Mouse (Mus musculus) heart, embryonic 11.5 days (tissue): ENCODE data around the gene Mta3. TPM values are rescaled to one million over a fixed set of nuclear protein-coding genes. Genes with fewer than 3 reads are reported as not detected.

Experiments used
- ATAC-seq: fragments of 200-750 bp; cut with Nextera tagmentation; replicated peaks from 2 replicates; pipeline ENCODE4 v1.8.0; 2017; ENCODE audit warnings: moderate library complexity; ENCODE audit not compliant: insufficient number of reproducible peaks, low FRiP score, low TSS enrichment
- H3K27ac ChIP-seq: fragments of 300-500 bp; sonication (generic); 2 replicates; pipeline ENCODE4 v1.5.1; 2014; ENCODE audit warnings: mild to moderate bottlenecking, low read depth, low read length
- H3K27me3 ChIP-seq: fragments of 300-500 bp; sonication (generic); 2 replicates; pipeline ENCODE4 v1.6.1; 2014; ENCODE audit warnings: mild to moderate bottlenecking, low read length, mixed read lengths; ENCODE audit not compliant: control insufficient read depth, insufficient read depth
- H3K36me3 ChIP-seq: fragments of 300-500 bp; sonication (generic); 2 replicates; pipeline ENCODE4 v1.6.1; 2014; ENCODE audit warnings: mild to moderate bottlenecking, low read length, moderate library complexity, mixed read lengths; ENCODE audit not compliant: control insufficient read depth, insufficient read depth
- H3K4me1 ChIP-seq: fragments of 300-500 bp; sonication (generic); 2 replicates; pipeline ENCODE4 v1.6.1; 2014; ENCODE audit warnings: low read length; ENCODE audit not compliant: control insufficient read depth, insufficient read depth
- H3K4me2 ChIP-seq: fragments of 300-500 bp; sonication (generic); 2 replicates; pipeline ENCODE4 v1.6.1; 2014; ENCODE audit warnings: mild to moderate bottlenecking, moderate library complexity
- H3K4me3 ChIP-seq: fragments of 300-500 bp; sonication (generic); 2 replicates; pipeline ENCODE4 v1.5.1; 2014; ENCODE audit warnings: low read depth, low read length
- H3K9ac ChIP-seq: fragments of 300-500 bp; sonication (generic); 2 replicates; pipeline ENCODE4 v1.6.1; 2014; ENCODE audit warnings: mild to moderate bottlenecking, low read depth, low read length, moderate library complexity
- H3K9me3 ChIP-seq: fragments of 300-500 bp; sonication (generic); replicated peaks from 2 replicates; pipeline ENCODE4 v1.6.1; 2016; ENCODE audit warnings: low read length; ENCODE audit not compliant: control insufficient read depth
- WGBS: fragments of 180-500 bp; shearing (Covaris S2); extraction: QIAGEN DNeasy Blood & Tissue Kit; methylation state at CpG from one replicate; pipeline ENCODE4 v1.1.7; 2014; ENCODE audit not compliant: insufficient replicate concordance; 5-methylcytosine and 5-hydroxymethylcytosine counted together
- polyA plus RNA-seq: library from polyadenylated mRNA; unstranded; fragments of >200 nt; fragmentation: Nextera tagmentation; extraction: Ambion mirVana; gene quantifications from 2 replicates; pipeline ENCODE4 v1.2.1, GENCODE M21; 2014

Mta3 gene
- polyA plus RNA-seq, 1 experiment from 2014 or later = 48.6 TPM

GRCm38 (mm10) chr17:83712341-83712740 lies 6.4 kb downstream of the Mta3 start:
- peaks cover 25% of the 10 kb centered on the region for H3K36me3 ChIP-seq
- no peaks in the 10 kb centered on the region for H3K4me1 ChIP-seq
- H3K4me2 ChIP-seq = no peak overlapping the region
- H3K4me3 ChIP-seq = no peak overlapping the region
- H3K9ac ChIP-seq = no peak overlapping the region
- no peaks in the 10 kb centered on the region for H3K27me3 ChIP-seq
- ATAC-seq = no peak
- peaks cover 2% of the 10 kb centered on the region; the same call in 1 of the 2 replicates for H3K9me3 ChIP-seq
- H3K27ac ChIP-seq = no peak overlapping the region
- whole genome bisulfite sequencing = 94% methylated on average over 9 of the region's 9 CpGs

- Histone ChIP-seq H3K36me3 (peaks cover 19% of the 10 kb centered on the region), H3K4me1 (no peaks in the 10 kb centered on the region), H3K9me3 (peaks cover 2% of the 10 kb centered on the region; the same call in 1 of the 2 replicates), H3K9ac (no peak overlapping the region), H3K27ac (no peak overlapping the region), H3K27me3 (no peaks in the 10 kb centered on the region), H3K4me3 (no peak overlapping the region), H3K4me2 (no peak overlapping the region)
- no peak for ATAC-seq
- 74% methylated on average over 12 of the region's 12 CpGs for WGBS
Measured at GRCm38 (mm10) chr17:83720449-83720848, 14.5 kb downstream of the Mta3 start.

- Histone ChIP-seq H3K27ac (no peak overlapping the region), H3K4me2 (no peak overlapping the region), H3K27me3 (no peaks in the 10 kb centered on the region), H3K36me3 (peaks cover 15% of the 10 kb centered on the region), H3K4me3 (no peak overlapping the region), H3K4me1 (no peaks in the 10 kb centered on the region), H3K9me3 (peaks cover under 1% of the 10 kb centered on the region; the same call in 1 of the 2 replicates), H3K9ac (no peak overlapping the region)
- 88% methylated on average over 10 of the region's 10 CpGs for WGBS
- no peak for ATAC-seq
Measured at GRCm38 (mm10) chr17:83721157-83721556, 15.2 kb downstream of the Mta3 start.

GRCm38 (mm10) chr17:83723064-83723463 lies 17.1 kb downstream of the Mta3 start:
- no peak overlapping the region for H3K27ac ChIP-seq
- H3K36me3 ChIP-seq = no peaks in the 10 kb centered on the region; the same call in 1 of the 2 replicates
- H3K9me3 ChIP-seq = no peaks in the 10 kb centered on the region
- ATAC-seq = no peak
- H3K4me3 ChIP-seq = no peak overlapping the region
- no peak overlapping the region for H3K4me2 ChIP-seq
- 63% methylated on average over 9 of the region's 9 CpGs for WGBS
- no peaks in the 10 kb centered on the region for H3K4me1 ChIP-seq
- H3K9ac ChIP-seq = no peak overlapping the region
- no peaks in the 10 kb centered on the region for H3K27me3 ChIP-seq

GRCm38 (mm10) chr17:83726496-83726895 lies 20.5 kb downstream of the Mta3 start:
- ATAC-seq = no peak

GRCm38 (mm10) chr17:83727707-83728106 lies 21.7 kb downstream of the Mta3 start:
- Histone ChIP-seq H3K27me3 (no peaks in the 10 kb centered on the region), H3K36me3 (no peaks in the 10 kb centered on the region), H3K27ac (no peak overlapping the region), H3K9me3 (no peaks in the 10 kb centered on the region), H3K4me1 (peaks cover 9% of the 10 kb centered on the region), H3K9ac (no peak overlapping the region), H3K4me3 (no peak overlapping the region), H3K4me2 (no peak overlapping the region)
- no peak for ATAC-seq
- WGBS = 91% methylated on average over 4 of the region's 4 CpGs

More at GRCm38 (mm10) chr17:83726496-83726895, 20.5 kb downstream of the Mta3 start:
- no peaks in the 10 kb centered on the region for H3K9me3 ChIP-seq
- WGBS = 91% methylated on average over 11 of the region's 11 CpGs
- H3K4me2 ChIP-seq = no peak overlapping the region
- no peak overlapping the region for H3K4me3 ChIP-seq
- no peaks in the 10 kb centered on the region for H3K27me3 ChIP-seq
- no peak overlapping the region for H3K9ac ChIP-seq
- H3K27ac ChIP-seq = no peak overlapping the region
- H3K4me1 ChIP-seq = 0 out of 2 replicates have a peak, but pooled peaks cover 2% of the 10 kb centered on the region
- H3K36me3 ChIP-seq = no peaks in the 10 kb centered on the region

GRCm38 (mm10) chr17:83729029-83729428 lies 23.1 kb downstream of the Mta3 start:
- Histone ChIP-seq H3K36me3 (no peaks in the 10 kb centered on the region), H3K9ac (no peak overlapping the region), H3K27ac (no peak overlapping the region), H3K9me3 (no peaks in the 10 kb centered on the region), H3K27me3 (no peaks in the 10 kb centered on the region), H3K4me3 (no peak overlapping the region), H3K4me2 (no peak overlapping the region), H3K4me1 (peaks cover 9% of the 10 kb centered on the region)
- 93% methylated on average over 9 of the region's 9 CpGs for WGBS
- no peak for ATAC-seq

- H3K9ac ChIP-seq = no peak overlapping the region
- no peak overlapping the region for H3K27ac ChIP-seq
- H3K4me3 ChIP-seq = no peak overlapping the region
- H3K9me3 ChIP-seq = no peaks in the 10 kb centered on the region
- H3K36me3 ChIP-seq = no peaks in the 10 kb centered on the region
- no peak overlapping the region for H3K4me2 ChIP-seq
- H3K27me3 ChIP-seq = no peaks in the 10 kb centered on the region
- WGBS = 85% methylated on average over 6 of the region's 6 CpGs
- no peak for ATAC-seq
- peaks cover 9% of the 10 kb centered on the region for H3K4me1 ChIP-seq
Measured at GRCm38 (mm10) chr17:83730123-83730522, 24.2 kb downstream of the Mta3 start.

- Histone ChIP-seq H3K4me1 (peaks cover 9% of the 10 kb centered on the region), H3K36me3 (no peaks in the 10 kb centered on the region), H3K27ac (peak overlapping the region; percentile 46; the same call in 1 of the 2 replicates), H3K4me3 (no peak overlapping the region), H3K27me3 (no peaks in the 10 kb centered on the region), H3K9me3 (no peaks in the 10 kb centered on the region), H3K9ac (0 out of 2 replicates have a peak overlapping the region, but pooled peaks have one; percentile 34), H3K4me2 (peak overlapping the region; percentile 17)
- ATAC-seq = peak; percentile 70; the same call in 1 of the 2 replicates
- WGBS = 49% methylated on average over 10 of the region's 10 CpGs
Measured at GRCm38 (mm10) chr17:83732166-83732629, 26.2 kb downstream of the Mta3 start.
